Comparison of ENCODE assay signal across 9 mouse cellular contexts in genomic region chr11:56131339-56131823, GRCm38 (mm10).
DNase-seq lines count a peak whose midpoint lies in the region; ATAC-seq and TF ChIP-seq lines count a peak whose summit lies in the region.
"Had no signal": no experiment of that assay in that cellular context is flagged by ENCODE, and none has a peak within 500 bp of the region (broad histone marks: within the 10 kb centered on the region; RNA-seq: fewer than 3 reads in every experiment).

No protein-coding gene starts in this region.

- no peak for ATAC-seq in kidney, postnatal 0 days (replicated peaks; ENCODE audit: low FRiP score, low read depth)
- ATAC-seq in kidney, embryonic 14.5 days (ENCODE audit: low FRiP score, low TSS enrichment) = no peak
- peak; percentile 67; the same call in 1 of the 2 replicates for ATAC-seq in forebrain, embryonic 14.5 days
- ATAC-seq in lung, postnatal 0 days = no peak
- ATAC-seq in inflammation-experienced regulatory T-cells, adult 6 months = no peak

- no peaks in the 10 kb centered on the region for H3K36me3 ChIP-seq in kidney, postnatal 0 days (ENCODE audit: insufficient read depth, low read length)
- H3K36me3 ChIP-seq in kidney, embryonic 14.5 days (ENCODE audit: control insufficient read depth, insufficient read depth, low read length) = no peaks in the 10 kb centered on the region
- no peaks in the 10 kb centered on the region for H3K36me3 ChIP-seq in forebrain, embryonic 14.5 days (ENCODE audit: control insufficient read depth, insufficient read depth, low read length)
- H3K36me3 ChIP-seq in lung, postnatal 0 days (ENCODE audit: insufficient read depth, low read length) = no peaks in the 10 kb centered on the region
- H3K36me3 ChIP-seq: stomach, embryonic 15.5 days had no signal

- WGBS in kidney, postnatal 0 days = 32% methylated on average over 15 of the region's 15 CpGs
- WGBS in kidney, embryonic 14.5 days = 31% methylated on average over 15 of the region's 15 CpGs
- WGBS in forebrain, embryonic 14.5 days = 32% methylated on average over 15 of the region's 15 CpGs
- WGBS in lung, postnatal 0 days = 30% methylated on average over 15 of the region's 15 CpGs

- no peak overlapping the region for H3K4me3 ChIP-seq in kidney, postnatal 0 days (replicated peaks; ENCODE audit: low read depth, low read length)
- H3K4me3 ChIP-seq in kidney, embryonic 14.5 days (ENCODE audit: low read length) = no peak overlapping the region
- H3K4me3 ChIP-seq in forebrain, embryonic 14.5 days (ENCODE audit: low read depth, low read length) = no peak overlapping the region
- H3K4me3 ChIP-seq in lung, postnatal 0 days (ENCODE audit: low read depth, low read length) = no peak overlapping the region
- H3K4me3 ChIP-seq: stomach, embryonic 15.5 days had no signal

- H3K9me3 ChIP-seq in kidney, postnatal 0 days (replicated peaks; ENCODE audit: low read length) = no peaks in the 10 kb centered on the region
- H3K9me3 ChIP-seq in kidney, embryonic 14.5 days (ENCODE audit: control insufficient read depth, low read length) = no peaks in the 10 kb centered on the region
- H3K9me3 ChIP-seq in forebrain, embryonic 14.5 days (replicated peaks; ENCODE audit: control insufficient read depth, low read length) = no peaks in the 10 kb centered on the region
- H3K9me3 ChIP-seq in lung, postnatal 0 days (ENCODE audit: low read length) = no peaks in the 10 kb centered on the region
- H3K9me3 ChIP-seq: stomach, embryonic 15.5 days had no signal

- no peak overlapping the region for H3K4me2 ChIP-seq in kidney, postnatal 0 days (ENCODE audit: low read length)
- H3K4me2 ChIP-seq in kidney, embryonic 14.5 days (replicated peaks; ENCODE audit: low read depth, low read length) = no peak overlapping the region
- peak overlapping the region; percentile 24; the same call in 1 of the 2 replicates for H3K4me2 ChIP-seq in forebrain, embryonic 14.5 days (ENCODE audit: low read length)
- no peak overlapping the region for H3K4me2 ChIP-seq in lung, postnatal 0 days (replicated peaks; ENCODE audit: low read depth, low read length)
- H3K4me2 ChIP-seq: stomach, embryonic 15.5 days had no signal

- no peaks in the 10 kb centered on the region for H3K4me1 ChIP-seq in kidney, postnatal 0 days (replicated peaks; ENCODE audit: insufficient read depth, low read length)
- no peaks in the 10 kb centered on the region for H3K4me1 ChIP-seq in kidney, embryonic 14.5 days (ENCODE audit: control insufficient read depth, insufficient read depth, low read length)
- 0 out of 2 replicates have a peak, but pooled peaks cover 2% of the 10 kb centered on the region for H3K4me1 ChIP-seq in forebrain, embryonic 14.5 days (ENCODE audit: control insufficient read depth, insufficient read depth, low read length)
- no peaks in the 10 kb centered on the region for H3K4me1 ChIP-seq in lung, postnatal 0 days (ENCODE audit: insufficient read depth, low read depth, low read length)
- H3K4me1 ChIP-seq: stomach, embryonic 15.5 days had no signal

- peak; percentile 76 for DNase-seq in kidney, postnatal 0 days (ENCODE audit: low spot score)
- peak; percentile 9 to 26 for DNase-seq in adrenal gland, postnatal 36 days
- peak; percentile 89 for DNase-seq in forebrain, embryonic 14.5 days (ENCODE audit: low spot score)
- peak; percentile 16 for DNase-seq in kidney, postnatal 14 days
- peak; percentile 58 for DNase-seq in lung, postnatal 0 days (ENCODE audit: low spot score)
- DNase-seq in right cerebral cortex, postnatal 14 days = peak; percentile 32

- H3K27ac ChIP-seq in kidney, postnatal 0 days = no peak overlapping the region
- no peak overlapping the region for H3K27ac ChIP-seq in kidney, embryonic 14.5 days (ENCODE audit: low read depth, low read length)
- H3K27ac ChIP-seq in forebrain, embryonic 14.5 days (ENCODE audit: low read depth, low read length) = no peak overlapping the region
- no peak overlapping the region for H3K27ac ChIP-seq in lung, postnatal 0 days (ENCODE audit: low read length)
- H3K27ac ChIP-seq: stomach, embryonic 15.5 days had no signal

- H3K27me3 ChIP-seq in kidney, postnatal 0 days (ENCODE audit: insufficient read depth, low read length) = no peaks in the 10 kb centered on the region
- no peaks in the 10 kb centered on the region for H3K27me3 ChIP-seq in kidney, embryonic 14.5 days (ENCODE audit: control insufficient read depth, insufficient read depth, low read length)
- no peaks in the 10 kb centered on the region for H3K27me3 ChIP-seq in forebrain, embryonic 14.5 days (replicated peaks; ENCODE audit: control insufficient read depth, insufficient read depth, low read length)
- H3K27me3 ChIP-seq in lung, postnatal 0 days (replicated peaks; ENCODE audit: insufficient read depth, low read length) = no peaks in the 10 kb centered on the region
- H3K27me3 ChIP-seq: stomach, embryonic 15.5 days had no signal

- no peak overlapping the region for H3K9ac ChIP-seq in kidney, postnatal 0 days (ENCODE audit: low read depth, low read length)
- H3K9ac ChIP-seq in kidney, embryonic 14.5 days (ENCODE audit: low read depth, low read length) = no peak overlapping the region
- no peak overlapping the region for H3K9ac ChIP-seq in forebrain, embryonic 14.5 days (ENCODE audit: low read length)
- no peak overlapping the region for H3K9ac ChIP-seq in lung, postnatal 0 days (replicated peaks; ENCODE audit: low read depth)
- H3K9ac ChIP-seq: stomach, embryonic 15.5 days had no signal

- TF ChIP-seq EP300 in lung, postnatal 0 days (IDR thresholded peaks at IDR 0.05) = no peak

- TF ChIP-seq CTCF in kidney, postnatal 0 days (IDR thresholded peaks at IDR 0.05; ENCODE audit: low read depth) = peak; percentile 88
- TF ChIP-seq CTCF in lung, postnatal 0 days (IDR thresholded peaks at IDR 0.05) = peak; percentile 86

Comparison
In these comparisons a context has a peak if more than half of its experiments do, and no peak if none do; other contexts are left out.
1. DNase-seq: peak in every context shown above with its lines; median percentile 89 in forebrain, embryonic 14.5 days; 76 in kidney, postnatal 0 days; 58 in lung, postnatal 0 days; 32 in right cerebral cortex, postnatal 14 days; 18 in adrenal gland, postnatal 36 days; 16 in kidney, postnatal 14 days.